Mouse (Mus musculus) right cerebral cortex, postnatal 14 days (tissue): Measurements from ENCODE around the gene Tomt.
"Not testable (repeated sequence)": the region's sequence is repeated elsewhere in the genome, so short reads cannot be mapped to it uniquely, and the experiment has no call there.

ENCODE experiments used
- DNase-seq: peaks from one replicate; pipeline ENCODE4 v3.0.0; 2022

Gene Tomt

GRCm38 (mm10) chr7:101906287-101906681 is at the start of gene Tomt:
Tomt (minus strand) TSS chr7:101906359.
- DNase-seq, result no peak

DNA sequence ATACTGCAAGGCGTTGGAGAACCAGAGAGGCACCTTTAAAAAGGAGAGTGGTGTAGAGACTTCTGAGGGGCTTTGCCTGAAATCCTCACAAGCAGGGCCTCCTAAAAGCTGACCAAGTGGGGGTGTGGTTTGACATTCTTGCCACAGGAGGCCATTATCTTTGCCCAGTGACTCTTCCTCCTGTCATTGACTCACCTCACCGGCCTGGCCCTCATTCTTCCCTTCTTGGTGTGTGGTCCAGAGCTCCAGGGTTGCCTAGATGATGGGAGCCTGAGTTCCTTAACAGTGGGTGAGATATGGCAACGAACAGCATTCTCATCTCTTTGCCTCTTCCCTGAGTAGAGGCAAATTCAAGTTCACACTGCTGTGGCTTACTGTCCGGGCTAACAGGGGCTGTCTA is 49.7 kb upstream of the Tomt start:
- no peak for DNase-seq

DNA sequence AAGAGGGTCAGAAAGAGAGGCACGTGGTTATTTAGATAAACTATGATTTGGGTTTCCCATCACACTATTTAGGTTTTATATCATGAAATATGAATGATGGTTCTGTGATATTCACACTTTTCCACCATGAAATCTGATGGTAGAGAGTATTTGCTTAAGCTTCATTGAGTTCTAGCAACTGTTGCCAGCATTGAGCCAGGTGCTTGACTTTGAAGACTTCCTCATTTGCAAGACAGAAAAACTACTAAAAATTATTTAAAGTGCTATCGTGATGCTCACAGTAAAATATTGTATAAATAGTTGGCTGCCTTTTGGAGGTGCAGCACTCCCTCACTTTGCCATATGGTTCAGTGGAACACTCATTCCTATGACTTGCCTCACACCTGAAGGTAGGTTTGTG is 49.1 kb upstream of the Tomt start:
- no peak for DNase-seq

DNA sequence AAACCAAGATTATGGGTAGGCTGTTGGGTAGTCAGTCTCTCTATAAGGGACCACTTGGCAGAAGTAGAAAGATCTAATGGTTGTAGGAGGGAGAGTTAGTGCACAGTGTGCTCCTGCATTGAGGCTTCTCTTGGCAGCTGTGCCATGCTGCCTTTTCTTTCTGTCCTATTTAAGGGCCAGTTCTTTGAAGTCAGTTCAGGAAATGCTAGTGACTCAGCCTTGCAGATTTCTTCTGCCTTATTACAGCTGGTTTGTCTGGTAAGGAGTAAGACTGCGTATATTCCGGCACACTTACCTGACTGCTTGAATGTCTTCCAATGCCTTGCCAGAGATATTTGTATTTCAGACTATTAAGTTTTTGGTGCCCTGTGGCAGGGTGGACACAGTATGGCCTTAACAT is 48.0 kb upstream of the Tomt start:
- no peak for DNase-seq

DNA sequence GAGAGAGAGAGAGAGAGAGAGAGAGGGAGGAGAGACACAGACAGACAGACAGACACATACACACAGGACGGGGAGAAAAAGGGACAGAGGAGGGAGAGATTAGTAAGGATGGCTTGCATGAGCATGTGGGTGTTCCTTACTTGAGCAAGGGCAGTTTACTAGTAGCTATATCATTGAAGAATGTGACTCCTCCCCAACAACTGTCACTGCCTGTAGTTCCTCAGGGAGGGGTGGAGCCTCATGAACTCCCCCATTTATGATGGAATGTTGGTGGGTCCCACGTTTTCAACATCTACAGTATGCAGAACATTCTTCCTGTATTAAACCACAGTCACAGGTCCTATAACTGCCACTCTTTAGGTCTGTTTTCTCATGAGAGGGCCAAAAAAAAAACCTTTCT is 45.9 kb upstream of the Tomt start:
- DNase-seq, result no peak

DNA sequence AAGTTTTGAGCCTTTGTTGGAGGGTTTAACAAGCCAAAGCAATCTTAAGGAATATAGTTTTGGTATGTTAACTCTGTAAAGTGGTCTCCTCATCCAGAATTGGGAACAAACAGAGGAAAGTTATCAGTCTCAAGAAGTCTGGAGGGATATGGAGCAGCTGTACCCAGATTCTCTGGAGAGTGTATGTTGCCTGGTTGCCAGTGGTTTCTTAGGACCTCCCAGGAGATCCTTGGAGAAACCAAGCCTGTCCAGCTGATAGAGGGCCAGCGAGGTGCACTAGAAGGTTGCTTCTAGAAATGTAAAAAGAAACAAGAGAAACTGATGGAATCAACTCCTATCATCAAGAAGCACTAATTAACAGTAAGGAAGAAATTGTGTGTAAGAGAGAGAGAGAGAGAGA is 45.5 kb upstream of the Tomt start:
- DNase-seq, result no peak

DNA sequence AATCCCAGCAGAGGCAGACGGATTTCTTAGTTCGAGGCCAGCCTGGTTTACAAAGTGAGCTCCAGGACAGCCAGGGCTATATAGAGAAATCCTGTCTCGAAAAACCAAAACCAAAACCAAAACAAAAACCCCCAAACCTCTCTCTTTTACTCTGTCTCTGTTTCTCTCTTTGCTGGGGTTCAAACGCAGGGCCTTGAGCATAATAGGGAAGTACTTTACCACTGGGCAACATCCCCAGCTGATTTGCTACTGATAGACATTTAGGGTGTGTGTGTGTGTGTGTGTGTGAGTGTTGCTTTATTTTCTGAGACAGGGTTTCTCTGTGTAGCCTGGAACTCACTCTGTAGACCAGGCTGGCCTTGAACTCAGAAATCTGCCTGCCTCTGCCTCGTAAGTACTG is 42.8 kb upstream of the Tomt start:
- DNase-seq, result not testable (repeated sequence)

DNA sequence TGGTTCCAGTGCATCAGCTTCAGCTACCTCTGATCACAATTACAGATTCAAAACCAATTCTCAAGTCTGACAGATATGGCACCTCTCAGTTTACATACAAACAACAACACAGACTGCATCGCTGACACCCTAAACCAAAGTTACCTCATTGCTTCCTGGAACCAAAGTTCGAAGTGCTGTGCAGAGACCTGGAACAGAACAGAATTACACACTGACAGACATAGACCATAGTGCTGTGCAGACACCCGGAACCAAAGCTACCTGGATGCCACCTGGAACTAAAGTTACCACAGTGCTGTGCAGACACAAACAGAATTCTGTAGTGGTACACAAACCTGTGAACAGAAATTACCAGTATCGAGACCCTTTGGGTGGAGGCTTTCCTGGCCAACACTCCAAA is 33.6 kb upstream of the Tomt start:
- no peak for DNase-seq

DNA sequence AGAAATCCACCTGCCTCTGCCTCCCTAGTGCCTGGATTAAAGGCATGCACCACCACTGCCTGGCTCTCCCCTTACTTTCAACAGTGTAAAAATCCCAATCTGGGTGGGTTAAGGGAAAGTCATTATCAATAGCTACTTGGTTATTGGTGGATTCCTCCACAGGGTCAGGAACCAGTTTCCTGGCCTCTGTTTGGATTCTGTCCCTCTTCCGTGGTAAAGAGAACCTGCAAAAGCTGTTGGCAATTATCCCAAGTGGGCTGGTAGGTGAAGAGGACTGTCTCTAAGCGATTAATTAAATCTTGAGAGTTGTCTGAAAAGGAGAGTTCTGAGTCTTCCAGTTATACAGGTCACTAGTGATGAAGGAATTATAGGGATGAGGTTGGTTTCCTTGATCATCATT is 32.2 kb upstream of the Tomt start:
- DNase-seq, result no peak

GRCm38 (mm10) chr7:101937569-101937968 is 31.4 kb upstream of the Tomt start:
- no peak for DNase-seq

DNA sequence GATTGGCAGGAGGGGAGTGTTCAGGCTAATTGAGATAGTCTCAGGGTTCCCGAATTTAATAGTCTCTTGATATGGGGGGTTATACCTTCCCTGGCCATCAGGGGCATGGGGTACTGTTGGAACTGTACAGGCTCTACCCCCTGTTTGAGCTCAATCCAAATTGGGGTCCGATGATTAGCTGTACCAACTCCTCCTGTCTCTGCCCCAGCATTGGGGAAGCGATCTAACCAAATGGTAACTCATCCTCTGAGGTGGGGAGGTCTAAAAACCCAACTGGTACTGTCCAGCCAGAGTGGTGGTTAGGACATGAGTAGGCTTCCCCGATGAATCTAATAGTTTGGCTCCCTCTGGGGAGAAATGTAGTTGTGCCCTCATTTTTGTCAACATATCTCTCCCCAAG is 30.8 kb upstream of the Tomt start:
- no peak for DNase-seq

- DNase-seq, result no peak
Measured at GRCm38 (mm10) chr7:101935957-101936356, 29.8 kb upstream of the Tomt start.

GRCm38 (mm10) chr7:101933751-101934240 is 27.6 kb upstream of the Tomt start, which contains the start of the genes Lrrc51 and Numa1:
Lrrc51 (minus strand) TSS chr7:101933895.
Numa1 (plus strand) TSS chr7:101934111.
- DNase-seq, result peak; percentile 93

DNA sequence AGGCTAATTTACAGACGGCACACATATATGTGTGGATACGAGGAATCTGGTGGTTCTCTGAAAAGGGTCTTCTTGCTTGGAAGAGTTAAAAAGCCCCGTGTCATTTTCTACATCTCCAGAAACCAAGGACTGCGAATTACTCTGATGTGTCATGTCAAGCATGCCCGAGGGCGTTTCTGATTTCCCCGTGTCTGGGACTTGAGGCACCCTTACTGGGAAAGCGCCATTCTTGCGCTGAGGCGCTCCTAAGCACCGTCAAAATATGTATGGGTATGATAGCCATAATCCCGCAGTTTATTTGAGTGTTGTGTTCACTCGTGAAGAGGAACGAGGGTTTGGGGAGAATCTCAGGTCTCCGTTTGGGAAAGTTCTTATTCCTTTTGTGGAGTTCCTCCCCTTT is 27.1 kb upstream of the Tomt start:
- no peak for DNase-seq

- no peak for DNase-seq
Measured at GRCm38 (mm10) chr7:101932551-101932950, 26.4 kb upstream of the Tomt start.

GRCm38 (mm10) chr7:101928093-101928492 is 21.9 kb upstream of the Tomt start:
- DNase-seq, result no peak

- DNase-seq, result not testable (repeated sequence)
Measured at GRCm38 (mm10) chr7:101925892-101926291, 19.7 kb upstream of the Tomt start.

- peak; percentile 45 for DNase-seq
Measured at GRCm38 (mm10) chr7:101918071-101918470, 11.9 kb upstream of the Tomt start.

- DNase-seq, result no peak
Measured at GRCm38 (mm10) chr7:101911982-101912381, 5.8 kb upstream of the Tomt start.

DNA sequence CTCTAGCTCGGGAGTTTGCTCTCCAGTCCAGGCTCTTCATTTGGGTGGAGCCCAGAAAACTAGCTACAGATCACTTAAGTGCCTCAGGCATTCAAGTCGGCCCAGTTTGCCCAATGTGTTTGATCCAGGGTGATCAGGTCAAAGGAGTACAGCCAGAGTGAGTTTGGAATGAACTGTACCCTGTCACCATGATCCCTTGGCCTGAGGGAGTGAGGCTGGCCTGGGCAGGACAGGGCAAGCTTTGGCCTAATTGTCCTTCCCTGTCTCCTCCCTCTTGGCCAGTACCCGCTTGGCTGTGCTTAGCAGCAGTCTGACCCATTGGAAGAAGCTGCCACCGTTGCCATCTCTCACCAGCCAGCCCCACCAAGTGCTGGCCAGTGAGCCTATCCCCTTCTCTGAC is 4.0 kb upstream of the Tomt start:
- no peak for DNase-seq

DNA sequence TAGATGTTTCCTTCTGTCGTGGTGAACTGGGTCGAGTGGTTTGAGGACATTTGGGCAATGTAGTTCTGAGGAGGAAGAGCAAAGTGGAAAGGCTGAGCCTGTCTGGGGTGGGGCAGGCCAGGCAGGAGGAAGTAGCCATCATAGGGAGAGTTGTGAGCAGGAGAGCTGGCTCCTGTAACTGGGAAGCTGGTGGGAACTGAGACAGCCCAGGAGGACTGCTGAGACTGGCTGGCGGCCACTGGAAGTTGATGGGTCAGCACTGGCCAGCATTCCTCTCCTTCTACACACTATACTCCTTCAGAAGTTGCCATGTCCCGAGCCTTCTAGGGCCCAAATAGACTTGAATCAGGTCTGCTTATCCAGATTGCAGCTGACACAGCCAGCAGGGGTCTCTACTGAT is 2.2 kb upstream of the Tomt start:
- no peak for DNase-seq

DNA sequence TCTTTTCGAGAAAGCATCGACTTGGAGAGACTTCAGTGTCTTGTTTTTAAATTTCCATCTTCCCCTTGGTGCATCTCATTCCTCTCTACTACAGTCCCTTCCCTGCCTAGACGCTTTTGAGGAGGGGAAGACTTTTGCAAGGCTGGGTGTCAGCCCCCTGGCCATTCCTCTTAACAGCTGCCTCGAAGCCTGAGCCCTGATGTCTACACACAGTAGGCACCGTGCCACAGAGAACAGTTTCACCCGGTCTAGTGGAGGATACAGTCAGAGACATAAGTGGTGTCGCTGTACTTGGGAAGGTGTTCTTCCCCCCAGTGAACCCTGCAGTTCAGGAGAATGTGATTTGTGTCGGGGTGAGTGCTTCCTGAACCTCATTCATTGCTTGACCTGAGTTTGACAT is 537 bp upstream of the Tomt start:
- DNase-seq, result no peak

DNA sequence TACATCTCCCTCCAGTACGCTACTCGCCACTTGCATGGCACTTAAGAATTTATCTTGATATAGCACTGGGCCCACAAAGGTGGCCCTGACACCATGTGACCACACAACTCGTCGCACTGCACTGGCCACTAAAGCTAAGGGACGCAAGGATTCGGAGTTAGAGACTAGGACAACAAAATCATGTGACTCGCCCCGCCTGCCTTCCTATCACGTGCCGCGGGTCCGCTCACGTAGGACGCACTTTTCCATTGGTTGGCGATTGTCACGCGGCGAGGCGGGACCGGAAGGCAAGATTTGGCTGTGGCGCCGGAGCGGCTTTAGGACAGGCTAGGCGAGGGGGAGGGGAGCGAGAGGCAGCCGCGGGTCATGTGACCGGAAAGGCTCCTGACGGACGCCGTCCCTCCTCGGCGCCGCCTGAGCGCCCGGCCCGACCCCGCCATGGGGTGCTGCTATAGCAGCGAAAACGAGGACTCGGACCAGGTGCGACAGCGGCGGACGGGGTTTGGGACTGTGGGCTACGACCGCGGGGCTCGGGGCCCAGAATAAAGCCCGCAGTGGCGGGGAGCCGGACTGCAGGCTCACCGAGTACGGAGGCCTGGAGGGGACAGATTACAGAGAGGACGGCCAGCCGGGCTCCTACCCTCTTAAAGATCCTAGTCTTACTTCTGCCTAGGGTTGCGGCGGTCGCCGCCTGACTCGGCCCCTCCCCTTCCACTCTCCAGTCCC is 435 bp downstream of the Tomt start, which contains the start of gene Lamtor1:
TSS of gene Lamtor1 (plus strand) at position 344 of the 726 bp plus-strand sequence.
- peak; percentile 100 for DNase-seq

DNA sequence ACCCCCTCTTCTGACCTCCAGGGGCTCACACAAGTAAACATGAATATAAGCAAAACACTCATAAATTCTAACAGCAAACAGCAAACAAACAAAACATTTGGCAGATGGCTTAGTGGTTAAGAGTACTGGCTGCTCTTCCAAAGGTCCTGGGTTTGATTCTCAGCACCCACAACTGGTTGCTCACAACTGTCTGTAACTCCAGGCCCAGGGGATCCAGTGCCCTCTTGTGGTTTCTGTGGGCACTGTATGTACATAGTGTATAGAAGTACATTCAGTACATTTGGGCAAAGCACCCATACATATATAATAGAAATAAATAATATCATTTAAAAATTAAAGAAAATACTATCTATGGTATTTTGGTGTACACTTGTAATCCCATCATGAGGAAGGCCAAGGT is 3.3 kb downstream of the Tomt start:
- no peak for DNase-seq

GRCm38 (mm10) chr7:101901969-101902368 is 4.2 kb downstream of the Tomt start:
- no peak for DNase-seq
